Mouse (Mus musculus): ENCODE measurements around the gene Ap5z1.

Ap5z1 gene

GRCm38 (mm10) chr5:142440451-142441147 lies 23.1 kb upstream of the Ap5z1 start:
- DNase-seq = peak; percentile 92 to 97

DNA sequence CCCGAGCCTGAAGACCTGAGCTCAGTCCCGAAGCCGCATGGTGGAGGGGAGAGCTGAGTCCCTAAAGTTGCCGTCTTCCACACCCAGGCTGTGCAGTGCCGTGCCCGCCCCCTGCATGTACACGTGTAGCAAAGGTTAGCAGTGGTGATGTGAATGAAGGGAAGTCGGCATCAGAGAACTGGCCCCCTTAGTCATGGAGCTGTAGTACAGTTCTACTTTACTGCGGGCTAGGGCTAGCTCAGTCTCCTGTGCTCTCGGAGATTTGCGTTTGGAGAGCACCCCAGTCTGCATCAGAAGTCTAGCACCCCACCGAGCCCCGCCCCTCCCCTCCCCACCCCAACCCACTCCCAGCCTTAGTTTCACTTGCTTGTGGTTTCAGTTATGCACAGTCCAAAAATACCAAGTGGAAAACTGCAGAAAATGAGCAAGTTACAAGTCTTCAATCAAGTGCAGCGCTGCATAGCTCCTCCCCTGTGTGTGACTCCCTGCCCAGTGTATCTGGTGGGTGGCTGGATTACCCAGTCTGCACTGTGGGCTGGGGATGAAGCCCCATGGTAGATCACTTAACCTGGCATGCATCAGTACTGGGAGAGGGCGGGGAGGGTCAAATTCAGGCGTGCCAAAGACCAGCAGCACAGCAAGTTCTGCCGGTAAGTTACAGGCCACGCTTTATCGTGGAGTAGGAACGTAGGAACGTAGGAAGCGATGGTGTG lies 22.3 kb upstream of the Ap5z1 start:
- peak in 1 of 2 experiments; percentile 48 for DNase-seq

- DNase-seq = no peak
Measured at GRCm38 (mm10) chr5:142442045-142442440, 21.7 kb upstream of the Ap5z1 start.

GRCm38 (mm10) chr5:142443514-142443913 lies 20.2 kb upstream of the Ap5z1 start:
- DNase-seq = peak in 1 of 2 experiments; percentile 26

- no peak for DNase-seq
Measured at GRCm38 (mm10) chr5:142443994-142444393, 19.8 kb upstream of the Ap5z1 start.

GRCm38 (mm10) chr5:142444791-142445531 lies 18.8 kb upstream of the Ap5z1 start:
- DNase-seq = no peak

GRCm38 (mm10) chr5:142445709-142446108 lies 18.0 kb upstream of the Ap5z1 start:
- no peak for DNase-seq

- peak; percentile 94 for DNase-seq
Measured at GRCm38 (mm10) chr5:142448076-142448475, 15.7 kb upstream of the Ap5z1 start.

GRCm38 (mm10) chr5:142448623-142449022 lies 15.1 kb upstream of the Ap5z1 start:
- no peak for DNase-seq

- DNase-seq = no peak
Measured at GRCm38 (mm10) chr5:142450846-142451245, 12.9 kb upstream of the Ap5z1 start.

DNA sequence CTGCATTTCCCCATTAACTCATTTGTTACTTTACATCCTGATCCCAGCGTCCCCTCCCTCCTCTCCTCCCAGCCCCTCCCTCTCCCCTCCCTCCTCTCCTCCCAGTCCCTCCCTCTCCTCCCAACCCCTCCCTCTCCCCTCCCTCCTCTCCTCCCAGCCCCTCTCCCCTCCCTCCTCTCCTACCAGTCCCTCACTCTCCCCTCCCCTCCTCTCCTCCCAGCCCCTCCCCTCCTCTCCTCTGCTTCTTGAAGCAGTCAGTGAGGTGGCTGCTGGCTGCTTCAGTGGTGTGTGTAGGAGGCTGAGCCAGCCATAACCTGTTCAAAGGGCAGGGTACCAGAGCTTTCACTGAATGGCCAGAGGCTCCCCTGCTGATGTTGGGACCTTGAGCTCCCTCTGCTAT lies 12.0 kb upstream of the Ap5z1 start:
- peak in 1 of 2 experiments; percentile 68 for DNase-seq

DNA sequence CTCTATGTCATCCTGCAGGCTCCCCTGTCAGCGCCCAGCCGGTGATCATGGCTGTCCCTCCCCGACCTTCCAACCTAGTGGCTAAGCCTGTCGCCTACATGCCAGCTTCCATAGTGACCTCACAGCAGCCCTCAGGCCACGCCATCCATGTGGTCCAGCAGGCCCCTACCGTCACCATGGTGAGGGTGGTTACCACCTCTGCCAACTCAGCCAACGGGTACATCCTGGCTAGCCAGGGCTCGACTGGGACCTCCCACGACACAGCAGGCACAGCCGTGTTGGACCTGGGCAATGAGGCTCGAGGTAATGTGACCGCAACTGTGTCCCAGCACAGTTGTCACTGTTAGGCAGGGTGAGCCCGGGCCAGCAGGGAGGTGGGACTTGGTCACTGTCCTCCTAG lies 10.0 kb upstream of the Ap5z1 start:
- no peak for DNase-seq

DNA sequence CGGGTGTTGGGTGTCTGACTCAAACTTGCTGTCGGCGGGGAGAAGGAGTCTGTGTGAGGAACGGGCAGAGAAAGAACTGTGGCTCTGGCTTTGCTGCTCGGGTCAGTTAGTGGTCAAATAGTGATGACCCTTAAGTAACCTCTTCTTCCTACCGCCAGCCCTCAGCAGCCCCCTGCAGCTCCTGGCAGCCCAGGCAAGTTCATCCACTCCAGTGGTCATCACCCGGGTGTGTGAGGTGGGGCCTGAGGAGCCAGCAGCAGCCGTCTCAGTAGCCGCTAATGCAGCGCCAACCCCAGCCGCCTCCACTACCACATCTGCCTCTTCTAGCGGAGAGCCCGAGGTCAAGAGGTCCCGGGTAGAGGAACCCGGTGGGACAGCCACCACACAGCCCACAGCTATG lies 7.4 kb upstream of the Ap5z1 start:
- no peak for DNase-seq

GRCm38 (mm10) chr5:142457345-142457744 lies 6.4 kb upstream of the Ap5z1 start:
- DNase-seq = peak in 1 of 2 experiments; percentile 64

DNA sequence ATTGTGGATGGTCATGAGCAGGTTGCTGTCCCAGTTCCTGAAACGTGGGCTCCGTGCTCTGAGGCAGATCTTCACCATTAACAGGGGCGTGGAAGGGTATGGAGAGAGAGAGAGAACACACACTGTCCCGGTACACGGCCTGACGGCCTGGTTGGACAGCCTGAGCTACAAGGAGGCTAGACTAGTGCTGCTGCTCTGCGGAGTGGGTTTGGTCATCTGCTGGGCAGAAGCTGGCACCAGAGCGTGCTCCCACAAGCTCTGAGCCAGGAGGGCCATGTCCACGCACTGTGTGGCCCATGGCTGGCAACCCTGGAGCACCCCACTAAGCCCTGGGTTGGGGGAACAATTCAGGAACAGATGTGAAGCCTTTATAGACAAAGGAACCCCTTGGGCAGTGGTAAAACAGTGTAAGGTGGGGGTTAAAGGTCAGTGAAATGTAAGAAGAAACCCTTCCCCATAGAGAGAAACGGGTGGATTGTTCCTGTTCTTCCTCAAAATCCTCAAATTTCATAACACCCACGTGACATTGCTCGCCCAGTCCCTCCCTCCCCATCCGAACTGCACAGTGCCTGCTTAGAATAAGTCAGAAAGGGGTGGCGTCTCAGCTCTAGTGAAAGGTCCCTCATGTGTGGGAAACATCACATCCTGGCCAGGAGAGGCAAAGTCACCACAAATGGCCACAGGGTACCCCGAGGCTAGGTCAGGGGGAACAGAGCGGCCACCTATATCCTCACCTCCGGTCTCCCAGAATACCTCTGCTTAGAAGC lies 4.8 kb upstream of the Ap5z1 start:
- no peak for DNase-seq

GRCm38 (mm10) chr5:142459834-142460233 lies 3.9 kb upstream of the Ap5z1 start:
- DNase-seq = no peak

- no peak for DNase-seq
Measured at GRCm38 (mm10) chr5:142461942-142462640, 1.7 kb upstream of the Ap5z1 start.

DNA sequence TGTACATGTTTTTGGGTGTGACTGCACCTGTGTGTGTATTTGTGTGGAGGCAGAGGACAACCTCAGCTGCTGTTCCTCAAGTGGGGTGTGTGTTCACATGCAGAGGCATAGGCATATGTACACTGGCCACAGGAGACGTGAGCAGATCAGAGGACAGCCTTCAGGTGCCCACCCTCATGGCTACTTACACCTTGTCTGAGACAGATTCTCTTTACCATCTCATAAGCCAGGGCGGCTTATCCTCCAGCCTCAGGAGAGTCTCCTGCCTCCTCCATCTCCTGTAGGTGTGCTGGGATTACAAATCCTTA lies 1.1 kb upstream of the Ap5z1 start:
- DNase-seq = no peak

DNA sequence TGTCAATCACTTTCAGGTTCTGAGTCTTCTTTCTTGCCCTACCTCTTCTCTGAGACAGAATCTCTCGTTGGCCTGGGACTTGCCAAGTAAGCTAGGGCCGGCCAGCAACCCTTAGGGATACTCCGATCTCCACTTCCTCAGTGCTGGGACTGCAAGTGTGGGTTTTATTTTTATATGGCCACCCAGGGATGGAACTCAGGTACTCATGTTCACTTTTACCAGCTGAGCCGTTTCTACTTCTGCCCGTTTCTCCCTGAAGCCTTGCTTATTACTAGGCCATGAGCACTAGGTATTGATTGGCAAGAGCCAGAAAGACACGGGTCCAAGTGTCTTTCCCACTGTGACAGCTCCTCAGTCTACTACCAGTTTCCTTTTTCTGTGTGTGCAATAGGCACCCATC lies 733 bp upstream of the Ap5z1 start:
- no peak for DNase-seq

GRCm38 (mm10) chr5:142468375-142468774 lies 4.6 kb downstream of the Ap5z1 start:
- no peak for DNase-seq

GRCm38 (mm10) chr5:142469796-142470195 lies 6.1 kb downstream of the Ap5z1 start:
- DNase-seq = no peak

GRCm38 (mm10) chr5:142473696-142474095 lies 10.0 kb downstream of the Ap5z1 start:
- no peak for DNase-seq

GRCm38 (mm10) chr5:142475669-142476068 lies 11.9 kb downstream of the Ap5z1 start:
- no peak for DNase-seq
